Mouse (Mus musculus) urinary bladder, postnatal 4 days (tissue): Measurements from ENCODE around the gene Sfr1.

Experiments
- DNase-seq, 2 experiments: peaks; one replicate each; pipeline ENCODE4 v3.0.0; 2021 to 2022; ENCODE audit warnings: low spot score in 2 of 2

Sfr1 gene

GRCm38 (mm10) chr19:47731071-47731881 is at the start of gene Sfr1:
Sfr1 (plus strand) TSS chr19:47731682.
- peak; percentile 99 to 100 for DNase-seq

- no peak for DNase-seq
These were observed 41.9 kb upstream of the Sfr1 start for GRCm38 (mm10) chr19:47689592-47689991.

GRCm38 (mm10) chr19:47691994-47692393 is 39.5 kb upstream of the Sfr1 start, which contains the start of gene Col17a1:
Col17a1 (minus strand) TSS chr19:47692094.
- DNase-seq = no peak

GRCm38 (mm10) chr19:47695725-47696124 is 35.8 kb upstream of the Sfr1 start:
- no peak for DNase-seq

GRCm38 (mm10) chr19:47696411-47696810 is 35.1 kb upstream of the Sfr1 start:
- DNase-seq = no peak

GRCm38 (mm10) chr19:47697067-47697466 is 34.4 kb upstream of the Sfr1 start:
- no peak for DNase-seq

GRCm38 (mm10) chr19:47698266-47698665 is 33.2 kb upstream of the Sfr1 start:
- no peak for DNase-seq

GRCm38 (mm10) chr19:47699743-47700142 is 31.7 kb upstream of the Sfr1 start:
- DNase-seq = no peak

- no peak for DNase-seq
These were observed 31.0 kb upstream of the Sfr1 start for GRCm38 (mm10) chr19:47700509-47700908.

GRCm38 (mm10) chr19:47705080-47705771 is 26.3 kb upstream of the Sfr1 start:
- DNase-seq = no peak

GRCm38 (mm10) chr19:47705772-47706309 is 25.6 kb upstream of the Sfr1 start:
- no peak for DNase-seq

- DNase-seq = no peak
These were observed 21.1 kb upstream of the Sfr1 start for GRCm38 (mm10) chr19:47710376-47710775.

GRCm38 (mm10) chr19:47713457-47713856 is 18.0 kb upstream of the Sfr1 start:
- DNase-seq = no peak

GRCm38 (mm10) chr19:47716144-47716543 is 15.3 kb upstream of the Sfr1 start:
- no peak for DNase-seq

GRCm38 (mm10) chr19:47719147-47719546 is 12.3 kb upstream of the Sfr1 start:
- DNase-seq = no peak

- no peak for DNase-seq
These were observed 9.0 kb upstream of the Sfr1 start for GRCm38 (mm10) chr19:47722471-47722870.

- DNase-seq = no peak
These were observed 6.6 kb upstream of the Sfr1 start for GRCm38 (mm10) chr19:47724903-47725302.

- DNase-seq = no peak
These were observed 5.8 kb upstream of the Sfr1 start for GRCm38 (mm10) chr19:47725643-47726140.

- peak; percentile 71 to 79 for DNase-seq
These were observed 801 bp upstream of the Sfr1 start for GRCm38 (mm10) chr19:47730691-47731070.

- peak; percentile 45 to 77 for DNase-seq
These were observed 449 bp downstream of the Sfr1 start for GRCm38 (mm10) chr19:47731931-47732330.

- DNase-seq = no peak
These were observed 15.6 kb downstream of the Sfr1 start for GRCm38 (mm10) chr19:47747072-47747471.

- no peak for DNase-seq
These were observed 17.5 kb downstream of the Sfr1 start for GRCm38 (mm10) chr19:47748950-47749349.

- no peak for DNase-seq
These were observed 18.9 kb downstream of the Sfr1 start for GRCm38 (mm10) chr19:47750391-47750790.
